26 mouse cellular contexts compared by ENCODE assay signal in genomic region chr19:60461476-60461875, GRCm38 (mm10). TPM values are rescaled to one million over a fixed set of nuclear protein-coding genes. Genes with fewer than 3 reads are reported as not detected.
"Had no signal": no experiment of that assay in that cellular context is flagged by ENCODE, and none has a peak within 500 bp of the region (broad histone marks: within the 10 kb centered on the region; RNA-seq: fewer than 3 reads in every experiment).

No protein-coding gene starts in this region.

- H3K4me3 ChIP-seq: midbrain, embryonic 10.5 days; myocyte; neural tube, embryonic 13.5 days; neural tube, embryonic 15.5 days had no signal

- H3K9ac ChIP-seq: lung, embryonic 14.5 days; neural tube, embryonic 13.5 days; neural tube, embryonic 15.5 days had no signal

- H3K36me3 ChIP-seq: midbrain, embryonic 10.5 days; neural tube, embryonic 13.5 days; neural tube, embryonic 15.5 days had no signal

- DNase-seq: lung, adult 18-20 months; lung, embryonic 14.5 days; lung, postnatal 10 days; lung, postnatal 4 days; midbrain, embryonic 14.5 days; retina, postnatal 1 day; right cerebral cortex, adult 18-20 months; right cerebral cortex, postnatal 25 days; right cerebral cortex, postnatal 4 days; spleen, adult 18-20 months; thymus, adult 18-20 months; thymus, postnatal 14 days; thymus, postnatal 36 days had no signal

- H3K4me2 ChIP-seq: lung, embryonic 14.5 days; neural tube, embryonic 13.5 days; neural tube, embryonic 15.5 days had no signal

- H3K9me3 ChIP-seq: midbrain, embryonic 10.5 days; neural tube, embryonic 13.5 days; neural tube, embryonic 15.5 days had no signal

- H3K27ac ChIP-seq: midbrain, embryonic 10.5 days; neural tube, embryonic 13.5 days; neural tube, embryonic 15.5 days had no signal

RNA-seq across cellular contexts. Expression of gene Prlhr, which starts 6.6 kb away (rescaled TPM):
- total RNA-seq: megakaryocyte, adult 5-6 weeks; megakaryocyte-erythroid progenitor cell, adult 5-6 weeks had no signal
- polyA plus RNA-seq: liver, embryonic 16.5 days; lung, embryonic 14.5 days; lung, embryonic 16.5 days; midbrain, embryonic 10.5 days; myocyte; neural tube, embryonic 11.5 days; neural tube, embryonic 13.5 days; small intestine, adult 2 months; stomach, embryonic 14.5 days; stomach, embryonic 16.5 days; thymus, postnatal 0 days had no signal
